Mouse (Mus musculus) erythroblast, embryonic 14.5 days (primary cell): Measurements from ENCODE around the gene Relch.

Experiments
- GATA1 ChIP-seq: IDR thresholded peaks from 2 replicates; pipeline ENCODE4 v1.6.1; 2012; ENCODE audit warnings: low read length, inconsistent platforms, mixed read lengths
- TAL1 ChIP-seq: IDR thresholded peaks from 3 replicates; pipeline ENCODE4 v1.6.1; 2012; ENCODE audit warnings: low read length, inconsistent platforms, mixed read lengths

DNA sequence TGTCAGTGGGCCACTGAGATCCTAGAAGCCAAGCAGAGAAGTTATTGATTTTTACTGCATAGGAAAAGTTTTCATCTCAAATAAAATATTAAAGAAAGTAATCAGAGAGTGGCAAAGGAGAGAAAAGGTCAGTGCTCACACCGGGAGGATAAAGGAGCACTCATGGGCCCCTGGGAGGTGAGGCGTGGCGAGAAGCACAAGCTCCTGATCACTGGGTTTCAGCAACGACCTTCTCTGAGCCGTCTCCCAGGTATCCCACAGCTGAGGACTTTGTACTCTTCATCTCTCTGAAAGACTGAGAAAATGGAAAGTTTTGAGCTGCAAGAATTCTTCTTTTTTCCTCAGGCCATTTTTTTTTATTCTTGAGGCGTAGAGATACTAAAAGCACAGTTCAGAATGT is 131.0 kb downstream of the Relch start:
- TF ChIP-seq GATA1 (no peak), TAL1 (no peak)
